Mouse (Mus musculus): Measurements from ENCODE around the gene Ltc4s.

- no peak for TF ChIP-seq POLR2A (IDR thresholded peaks at IDR 0.05; ENCODE audit: borderline replicate concordance, insufficient read depth, low read length)
- TF ChIP-seq CTCF (IDR thresholded peaks at IDR 0.05; ENCODE audit: borderline replicate concordance, insufficient read depth, low read depth, low read length): no peak
Observed at GRCm38 (mm10) chr11:50200613-50201012, 37.8 kb downstream of the Ltc4s start.

All from cerebellum, adult 2 months (tissue).